Mouse (Mus musculus): ENCODE results near the gene Nt5c3b.

Nt5c3b gene

DNA sequence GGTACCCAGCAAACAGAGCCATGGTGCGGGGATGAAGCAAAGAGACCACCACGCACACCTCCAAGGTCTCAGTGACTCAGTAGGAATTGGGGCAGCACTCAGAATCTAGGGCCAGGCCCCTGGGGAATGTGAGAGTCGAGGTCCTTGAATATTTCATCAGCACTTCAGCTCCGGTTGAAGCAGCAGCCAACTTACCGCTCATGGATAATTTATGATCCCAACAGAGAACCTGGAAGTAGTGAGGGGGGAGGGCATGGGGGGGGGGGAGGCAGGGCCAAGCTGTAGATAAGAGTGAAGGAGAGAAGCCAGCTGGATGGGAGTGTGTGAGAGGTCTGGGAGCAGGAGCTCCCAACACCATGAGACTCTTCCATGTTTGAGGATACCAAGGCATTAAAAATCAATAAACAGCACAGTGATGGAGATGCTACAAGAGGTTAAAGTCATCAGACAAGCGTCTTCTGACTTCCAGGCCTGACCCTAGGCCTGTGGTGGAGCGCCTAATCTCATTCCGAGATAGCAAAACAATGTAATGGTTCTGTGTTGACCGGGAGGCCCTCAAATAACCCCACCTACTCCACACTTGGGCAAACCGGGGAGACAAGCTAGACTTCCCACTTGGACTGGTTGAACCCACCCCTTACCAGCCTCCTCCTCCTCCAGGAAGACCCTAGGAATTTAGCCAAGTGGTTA is 38.0 kb downstream of the Nt5c3b start:
- in situ Hi-C loops (cut with MboI; ENCODE audit: unreplicated experiment in 2 of 2): no loop called here

DNA sequence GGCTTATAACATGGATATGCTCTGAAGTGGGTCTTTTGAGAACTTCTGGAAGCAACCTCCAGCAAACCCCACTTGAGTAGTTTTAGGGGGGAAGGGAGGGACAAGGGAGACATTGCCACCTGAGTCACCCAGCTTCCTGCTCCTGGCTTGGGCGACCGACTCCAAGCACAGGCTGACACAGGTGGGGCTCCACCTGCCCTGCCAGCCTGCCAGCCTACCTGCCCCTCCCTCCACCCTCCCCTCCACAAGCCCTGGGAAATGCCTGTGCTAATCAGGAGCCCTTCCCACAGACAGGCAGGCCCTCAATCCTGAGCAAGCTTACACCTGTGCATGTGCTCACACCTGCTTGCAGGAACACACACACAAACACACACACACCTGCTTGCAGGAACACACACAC is 38.9 kb downstream of the Nt5c3b start:
- in situ Hi-C loops (cut with MboI; ENCODE audit: unreplicated experiment in 2 of 2): no loop called here

- in situ Hi-C loops (cut with MboI; ENCODE audit: unreplicated experiment in 2 of 2): no loop called here
These were observed 39.4 kb downstream of the Nt5c3b start for GRCm38 (mm10) chr11:100402240-100402639.

DNA sequence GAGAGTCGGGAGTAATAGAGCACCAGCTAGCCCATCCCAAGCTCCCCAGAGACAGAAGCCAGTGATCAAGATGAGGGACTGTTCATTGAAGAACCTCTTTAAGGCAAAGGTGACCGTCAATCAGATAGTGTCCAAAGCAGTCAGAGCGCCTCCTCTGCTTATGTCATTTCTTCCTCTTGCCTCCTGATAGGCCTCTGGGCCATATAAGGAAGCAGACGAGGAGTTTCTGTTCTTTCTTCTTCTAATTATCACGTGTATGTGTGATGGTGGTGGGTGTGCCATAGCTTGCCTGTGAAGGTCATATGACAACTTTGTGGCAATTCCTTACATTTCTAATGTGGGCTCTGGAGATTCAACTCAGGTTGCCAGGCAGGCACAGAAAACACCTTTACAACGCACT is 40.8 kb downstream of the Nt5c3b start:
- in situ Hi-C loops (cut with MboI; ENCODE audit: unreplicated experiment in 2 of 2): no loop called here

- in situ Hi-C loops (cut with MboI; ENCODE audit: unreplicated experiment in 2 of 2): no loop called here
These were observed 41.7 kb downstream of the Nt5c3b start for GRCm38 (mm10) chr11:100399727-100400538.

GRCm38 (mm10) chr11:100399320-100399719 is 42.3 kb downstream of the Nt5c3b start:
- in situ Hi-C loops (cut with MboI; ENCODE audit: unreplicated experiment in 2 of 2): no loop called here

- in situ Hi-C loops (cut with MboI; ENCODE audit: unreplicated experiment in 2 of 2): no loop called here
These were observed 43.1 kb downstream of the Nt5c3b start for GRCm38 (mm10) chr11:100398517-100398916.

GRCm38 (mm10) chr11:100397600-100398389 is 43.8 kb downstream of the Nt5c3b start, which contains the start of gene Jup:
Gene Jup (minus strand): TSS chr11:100397763.
- in situ Hi-C loops (cut with MboI; ENCODE audit: unreplicated experiment in 2 of 2): no loop called here

GRCm38 (mm10) chr11:100396886-100397599 is 44.6 kb downstream of the Nt5c3b start:
- in situ Hi-C loops (cut with MboI; ENCODE audit: unreplicated experiment in 2 of 2): no loop called here

DNA sequence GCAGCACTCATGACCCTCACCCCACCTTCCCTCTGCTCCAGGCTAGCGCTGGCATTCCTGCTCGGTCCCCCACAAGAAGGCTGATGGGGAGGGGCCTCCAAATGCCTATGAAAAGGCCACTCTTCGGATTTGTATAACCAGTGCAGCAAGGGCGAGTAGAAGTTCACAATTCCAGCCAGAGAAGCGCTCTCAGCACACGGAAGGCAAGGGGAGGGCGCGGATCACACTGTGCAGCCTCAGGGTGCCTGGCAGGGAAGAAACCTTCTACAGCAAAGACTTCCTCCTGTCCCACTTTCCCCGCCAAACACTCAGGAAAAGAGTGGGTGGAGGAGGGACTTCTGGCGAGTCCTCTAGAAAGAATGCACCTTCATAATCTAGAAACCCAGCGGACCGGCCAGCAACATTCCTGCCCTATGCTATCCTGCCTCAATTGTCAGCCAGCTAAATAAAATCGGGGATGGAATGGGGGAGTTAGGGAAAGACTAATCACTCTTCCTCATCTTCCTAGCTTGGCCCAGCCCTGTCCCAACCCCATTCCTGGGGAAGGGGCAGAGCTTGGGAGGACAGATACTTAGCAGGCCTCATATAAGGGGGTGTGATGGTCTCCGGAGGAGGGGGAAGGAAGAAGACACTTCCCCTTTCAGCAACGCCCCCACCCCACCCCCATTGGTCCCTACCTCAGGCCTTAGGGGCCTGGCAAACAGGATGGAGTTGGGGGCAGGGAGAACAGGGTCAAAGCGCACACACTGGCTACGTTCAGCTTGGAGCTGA is 45.6 kb downstream of the Nt5c3b start:
- in situ Hi-C loops (cut with MboI; ENCODE audit: unreplicated experiment in 2 of 2): no loop called here

- in situ Hi-C loops (cut with MboI; ENCODE audit: unreplicated experiment in 2 of 2): no loop called here
These were observed 46.4 kb downstream of the Nt5c3b start for GRCm38 (mm10) chr11:100395200-100395599.

- in situ Hi-C loops (cut with MboI; ENCODE audit: unreplicated experiment in 2 of 2): no loop called here
These were observed 47.1 kb downstream of the Nt5c3b start for GRCm38 (mm10) chr11:100394353-100395074.

DNA sequence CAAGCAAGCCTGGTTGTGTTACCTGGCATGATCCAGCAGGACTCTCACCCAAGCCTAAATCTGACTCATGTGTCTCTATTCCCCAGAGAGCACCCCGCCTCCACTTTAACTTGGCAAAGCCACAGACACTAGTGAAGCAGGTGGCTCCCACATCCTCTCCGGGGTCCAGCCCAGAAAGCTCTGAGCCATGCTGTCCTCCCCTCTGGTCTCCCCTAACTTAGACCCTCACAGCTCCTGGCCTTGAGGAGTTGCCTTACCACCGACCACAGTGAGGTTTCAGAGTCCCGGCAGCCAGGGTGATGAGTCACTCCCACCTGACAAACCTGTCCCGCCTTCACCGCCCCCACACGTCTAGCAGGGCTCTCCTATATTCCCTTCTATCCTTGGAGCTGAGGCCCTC is 47.9 kb downstream of the Nt5c3b start:
- in situ Hi-C loops (cut with MboI; ENCODE audit: unreplicated experiment in 2 of 2): no loop called here

DNA sequence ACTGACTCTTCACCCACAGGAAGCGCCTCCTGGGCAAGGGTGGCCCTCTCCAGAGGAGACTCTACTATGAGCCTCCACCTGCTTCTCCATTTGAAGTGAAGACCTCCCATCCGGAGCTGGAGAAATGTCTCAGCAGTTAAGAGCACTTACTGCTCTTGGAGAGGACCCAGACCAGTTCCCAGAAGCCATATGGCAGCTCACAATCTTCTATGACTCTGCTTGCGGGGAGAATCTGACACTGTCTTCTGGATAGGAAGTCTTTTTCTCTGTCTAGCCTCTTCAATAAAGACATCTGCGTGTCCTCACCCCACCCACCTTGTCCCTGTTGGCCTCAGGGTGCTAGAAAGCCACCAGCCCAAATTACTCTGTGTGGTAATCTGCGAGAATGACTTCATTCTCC is 48.6 kb downstream of the Nt5c3b start:
- in situ Hi-C loops (cut with MboI; ENCODE audit: unreplicated experiment in 2 of 2): no loop called here

- in situ Hi-C loops (cut with MboI; ENCODE audit: unreplicated experiment in 2 of 2): no loop called here
These were observed 49.7 kb downstream of the Nt5c3b start for GRCm38 (mm10) chr11:100391884-100392345.

DNA sequence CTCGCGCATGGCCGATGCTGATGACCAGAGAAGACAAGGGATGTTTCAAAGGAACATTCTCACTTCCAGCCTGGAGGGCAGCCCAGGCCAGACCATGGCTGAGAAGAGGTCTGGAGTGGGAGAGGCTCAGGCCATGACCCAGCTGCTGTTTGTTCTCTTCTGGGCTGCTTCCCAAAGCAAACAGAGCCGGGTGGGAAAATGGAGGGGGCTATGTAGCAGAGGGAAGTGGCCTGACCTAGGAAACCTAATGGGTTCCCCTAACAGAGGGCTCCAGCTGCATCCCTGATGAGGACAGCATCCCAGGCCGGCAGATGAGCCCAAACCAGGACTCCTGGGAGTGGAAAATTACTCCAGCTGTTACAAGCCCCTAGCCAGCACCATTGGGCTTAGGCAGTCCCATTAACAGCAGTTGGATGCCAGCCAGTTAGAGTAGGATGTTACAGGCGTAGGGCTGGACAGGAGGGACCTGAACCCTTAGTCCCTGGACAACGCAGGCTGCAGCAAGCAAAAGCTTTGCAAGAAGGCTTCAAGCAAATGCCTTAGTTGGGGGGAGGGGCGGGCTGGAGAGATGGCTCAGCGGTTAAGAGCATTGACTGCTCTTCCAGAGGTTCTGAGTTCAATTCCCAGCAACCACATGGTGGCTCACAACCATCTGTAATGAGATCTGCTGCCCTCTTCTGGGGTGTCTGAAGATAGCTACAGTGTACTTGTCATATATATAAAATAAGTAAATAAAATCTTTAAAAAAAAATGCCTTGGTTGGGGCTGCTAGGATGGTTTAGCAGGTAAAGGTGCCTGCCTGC is 50.3 kb downstream of the Nt5c3b start:
- in situ Hi-C loops (cut with MboI; ENCODE audit: unreplicated experiment in 2 of 2): no loop called here

DNA sequence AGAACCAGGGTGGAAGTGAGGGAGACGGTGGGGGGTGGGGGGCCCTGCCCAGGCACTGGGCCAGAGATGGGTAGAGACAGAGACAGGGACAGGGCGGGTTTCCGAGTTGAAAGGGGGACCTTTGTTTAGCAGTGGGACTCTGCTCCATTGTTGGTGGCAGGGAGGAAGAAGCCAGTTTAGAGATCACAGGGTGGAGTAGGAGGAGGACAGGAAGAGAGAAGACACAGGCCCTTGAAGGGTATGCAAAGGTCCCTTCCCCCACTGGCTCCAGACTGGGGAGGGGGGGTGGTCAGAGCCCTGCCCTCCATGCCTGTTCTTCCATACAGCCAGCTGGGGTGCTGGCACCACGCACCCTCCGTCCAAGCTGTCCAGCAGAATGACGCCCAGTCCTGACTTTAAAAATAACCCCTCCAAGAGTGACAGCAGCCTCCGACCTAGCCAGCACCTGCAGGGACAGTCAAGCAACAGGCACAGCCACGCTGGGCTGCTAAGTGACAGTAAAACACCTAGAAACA is 51.6 kb downstream of the Nt5c3b start:
- in situ Hi-C loops (cut with MboI; ENCODE audit: unreplicated experiment in 2 of 2): no loop called here

- in situ Hi-C loops (cut with MboI; ENCODE audit: unreplicated experiment in 2 of 2): no loop called here
These were observed 53.0 kb downstream of the Nt5c3b start for GRCm38 (mm10) chr11:100388588-100388987.
